ENCODE assay signal across 7 mouse cellular contexts in genomic region chrX:21088645-21088982, GRCm38 (mm10). TPM values are rescaled to one million over a fixed set of nuclear protein-coding genes. Genes with fewer than 3 reads are reported as not detected.
DNase-seq lines count a peak whose midpoint lies in the region; ATAC-seq and TF ChIP-seq lines count a peak whose summit lies in the region.

No protein-coding gene starts in this region.

- H3K4me2 ChIP-seq in lung, postnatal 0 days (replicated peaks; ENCODE audit: low read depth, low read length), result peak overlapping the region; percentile 47
- H3K4me2 ChIP-seq in forebrain, embryonic 12.5 days, result peak overlapping the region; percentile 51
- H3K4me2 ChIP-seq in limb, embryonic 12.5 days, result peak overlapping the region; percentile 54

- no peaks in the 10 kb centered on the region for H3K36me3 ChIP-seq in lung, postnatal 0 days (ENCODE audit: insufficient read depth, low read length)
- no peaks in the 10 kb centered on the region for H3K36me3 ChIP-seq in forebrain, embryonic 12.5 days (replicated peaks)
- H3K36me3 ChIP-seq in limb, embryonic 12.5 days, result no peaks in the 10 kb centered on the region
- no peaks in the 10 kb centered on the region for H3K36me3 ChIP-seq in small intestine, adult 2 months (ENCODE audit: control insufficient read depth, insufficient read depth, low read length)

- no peak overlapping the region for H3K9ac ChIP-seq in lung, postnatal 0 days (replicated peaks; ENCODE audit: low read depth)
- H3K9ac ChIP-seq in forebrain, embryonic 12.5 days, result 0 out of 2 replicates have a peak overlapping the region, but pooled peaks have one; percentile 17
- 0 out of 2 replicates have a peak overlapping the region, but pooled peaks have one; percentile 37 for H3K9ac ChIP-seq in limb, embryonic 12.5 days (replicated peaks)

- H3K27ac ChIP-seq in lung, postnatal 0 days (ENCODE audit: low read length), result no peak overlapping the region
- H3K27ac ChIP-seq in forebrain, embryonic 12.5 days, result no peak overlapping the region
- H3K27ac ChIP-seq in limb, embryonic 12.5 days, result no peak overlapping the region
- no peak overlapping the region for H3K27ac ChIP-seq in small intestine, adult 2 months (ENCODE audit: insufficient read depth, low read depth, low read length)

- ATAC-seq in lung, postnatal 0 days, result no peak; the same call in 1 of the 2 replicates
- peak; percentile 63; the same call in 1 of the 2 replicates for ATAC-seq in forebrain, embryonic 12.5 days (ENCODE audit: low FRiP score)
- ATAC-seq in limb, embryonic 12.5 days (ENCODE audit: insufficient number of reproducible peaks, insufficient read depth, low FRiP score, low TSS enrichment, low read depth), result no peak

- no peaks in the 10 kb centered on the region for H3K27me3 ChIP-seq in lung, postnatal 0 days (replicated peaks; ENCODE audit: insufficient read depth, low read length)
- no peaks in the 10 kb centered on the region for H3K27me3 ChIP-seq in forebrain, embryonic 12.5 days
- no peaks in the 10 kb centered on the region for H3K27me3 ChIP-seq in limb, embryonic 12.5 days
- H3K27me3 ChIP-seq in small intestine, adult 2 months (ENCODE audit: control insufficient read depth, insufficient read depth, low read length), result no peaks in the 10 kb centered on the region

- no peak for TF ChIP-seq POLR2A in small intestine, adult 2 months (IDR thresholded peaks at IDR 0.05; ENCODE audit: low read depth, low read length)

- peak overlapping the region; percentile 41 for H3K4me3 ChIP-seq in lung, postnatal 0 days (ENCODE audit: low read depth, low read length)
- H3K4me3 ChIP-seq in forebrain, embryonic 12.5 days (replicated peaks), result peak overlapping the region; percentile 41
- H3K4me3 ChIP-seq in limb, embryonic 12.5 days (replicated peaks), result peak overlapping the region; percentile 41
- H3K4me3 ChIP-seq in small intestine, adult 2 months (ENCODE audit: low read depth, low read length), result peak overlapping the region; percentile 55

- 33% methylated on average over 6 of the region's 6 CpGs for WGBS in lung, postnatal 0 days
- 36% methylated on average over 6 of the region's 6 CpGs for WGBS in forebrain, embryonic 12.5 days
- 43% methylated on average over 6 of the region's 6 CpGs for WGBS in limb, embryonic 12.5 days
- WGBS in small intestine, adult 2 months, result 27% methylated on average over 6 of the region's 6 CpGs

- TF ChIP-seq EP300 in lung, postnatal 0 days (IDR thresholded peaks at IDR 0.05), result no peak

- no peaks in the 10 kb centered on the region for H3K4me1 ChIP-seq in lung, postnatal 0 days (ENCODE audit: insufficient read depth, low read depth, low read length)
- H3K4me1 ChIP-seq in forebrain, embryonic 12.5 days, result no peaks in the 10 kb centered on the region
- no peaks in the 10 kb centered on the region for H3K4me1 ChIP-seq in limb, embryonic 12.5 days (replicated peaks)
- no peaks in the 10 kb centered on the region for H3K4me1 ChIP-seq in small intestine, adult 2 months (ENCODE audit: control insufficient read depth, insufficient read depth, insufficient read length, low read length)

- no peak for DNase-seq in lung, postnatal 0 days (ENCODE audit: low spot score)
- DNase-seq in lung, postnatal 25 days (ENCODE audit: low spot score), result no peak
- DNase-seq in right cerebral cortex, postnatal 4 days, result no peak
- no peak for DNase-seq in adrenal gland, adult 2 months

- TF ChIP-seq CTCF in lung, postnatal 0 days (IDR thresholded peaks at IDR 0.05), result no peak
- TF ChIP-seq CTCF in small intestine, adult 2 months (IDR thresholded peaks at IDR 0.05; ENCODE audit: extremely low read depth, insufficient read length, insufficient replicate concordance, low read depth, low read length), result no peak

- no peaks in the 10 kb centered on the region for H3K9me3 ChIP-seq in lung, postnatal 0 days (ENCODE audit: low read length)
- no peaks in the 10 kb centered on the region for H3K9me3 ChIP-seq in forebrain, embryonic 12.5 days
- no peaks in the 10 kb centered on the region for H3K9me3 ChIP-seq in limb, embryonic 12.5 days

RNA-seq across cellular contexts. Expression of gene Zfp300, which starts 0.7 kb away (rescaled TPM):
- polyA plus RNA-seq in lung, postnatal 0 days (2015; fragmentation: Nextera tagmentation; extraction: Ambion mirVana), result 1.1 and 1.5 TPM in 2 replicates
- 2.6 and 3.2 TPM in 2 replicates for polyA plus RNA-seq in forebrain, embryonic 12.5 days (2016; fragmentation: Nextera tagmentation; extraction: Ambion mirVana)
- 1.1 and 1.6 TPM in 2 replicates for polyA plus RNA-seq in limb, embryonic 12.5 days (2016; fragmentation: Nextera tagmentation; extraction: Ambion mirVana)
- polyA plus RNA-seq in small intestine, adult 2 months (2012; rRNA removed), result 0.03 TPM in 1 of 2 replicates, not detected in the other
- 1 to 10 TPM; 1.5 to 2.5 TPM for total RNA-seq in adrenal gland, adult 2 months (2021)
- 0.03 and 0.08 TPM in 2 replicates for polyA plus RNA-seq in adrenal gland, adult 2 months (2012; rRNA removed)

RNA-seq across cellular contexts. Expression of gene Spaca5, which starts 20.4 kb away (rescaled TPM):
- not detected in 2 replicates for polyA plus RNA-seq in lung, postnatal 0 days (2015; fragmentation: Nextera tagmentation; extraction: Ambion mirVana)
- polyA plus RNA-seq in forebrain, embryonic 12.5 days (2016; fragmentation: Nextera tagmentation; extraction: Ambion mirVana), result not detected in 2 replicates
- polyA plus RNA-seq in limb, embryonic 12.5 days (2016; fragmentation: Nextera tagmentation; extraction: Ambion mirVana), result not detected in 2 replicates
- not detected in 2 replicates for polyA plus RNA-seq in small intestine, adult 2 months (2012; rRNA removed)
- not detected for total RNA-seq in adrenal gland, adult 2 months (2021)
- polyA plus RNA-seq in adrenal gland, adult 2 months (2012; rRNA removed), result not detected in 2 replicates

RNA-seq across cellular contexts. Expression of gene Zfp182, which starts 26.5 kb away (rescaled TPM):
- polyA plus RNA-seq in lung, postnatal 0 days (2015; fragmentation: Nextera tagmentation; extraction: Ambion mirVana), result 3.7 and 4.4 TPM in 2 replicates
- polyA plus RNA-seq in forebrain, embryonic 12.5 days (2016; fragmentation: Nextera tagmentation; extraction: Ambion mirVana), result 8.1 and 8.4 TPM in 2 replicates
- 6.3 and 6.5 TPM in 2 replicates for polyA plus RNA-seq in limb, embryonic 12.5 days (2016; fragmentation: Nextera tagmentation; extraction: Ambion mirVana)
- polyA plus RNA-seq in small intestine, adult 2 months (2012; rRNA removed), result 0.41 and 0.79 TPM in 2 replicates
- total RNA-seq in adrenal gland, adult 2 months (2021), result 1 to 10 TPM; 6.7 to 7.0 TPM
- polyA plus RNA-seq in adrenal gland, adult 2 months (2012; rRNA removed), result 0.13 and 0.22 TPM in 2 replicates

RNA-seq across cellular contexts. Expression of gene Ssxa1, which starts 27.0 kb away (rescaled TPM):
- polyA plus RNA-seq in lung, postnatal 0 days (2015; fragmentation: Nextera tagmentation; extraction: Ambion mirVana), result not detected in 2 replicates
- not detected in 2 replicates for polyA plus RNA-seq in forebrain, embryonic 12.5 days (2016; fragmentation: Nextera tagmentation; extraction: Ambion mirVana)
- not detected in 2 replicates for polyA plus RNA-seq in limb, embryonic 12.5 days (2016; fragmentation: Nextera tagmentation; extraction: Ambion mirVana)
- polyA plus RNA-seq in small intestine, adult 2 months (2012; rRNA removed), result not detected in 2 replicates
- total RNA-seq in adrenal gland, adult 2 months (2021), result not detected
- polyA plus RNA-seq in adrenal gland, adult 2 months (2012; rRNA removed), result not detected in 2 replicates
